Mouse (Mus musculus) right cerebral cortex, adult 2 months (tissue): ENCODE measurements around the gene Adat1.

Source experiments
- DNase-seq, 2 experiments: peaks; one replicate each; pipeline ENCODE4 v3.0.0; 2021 to 2022; ENCODE audit warnings: low spot score in 2 of 2

The Adat1 gene

GRCm38 (mm10) chr8:111968541-111968940 lies 23.6 kb downstream of the Adat1 start:
- DNase-seq = no peak

- DNase-seq = no peak
These were observed 24.7 kb downstream of the Adat1 start for GRCm38 (mm10) chr8:111967246-111967870.

- no peak for DNase-seq
These were observed 27.1 kb downstream of the Adat1 start for GRCm38 (mm10) chr8:111964849-111965561.

GRCm38 (mm10) chr8:111964351-111964750 lies 27.8 kb downstream of the Adat1 start:
- DNase-seq = no peak

GRCm38 (mm10) chr8:111963546-111963945 lies 28.6 kb downstream of the Adat1 start:
- no peak for DNase-seq

- DNase-seq = no peak
These were observed 29.0 kb downstream of the Adat1 start for GRCm38 (mm10) chr8:111963091-111963490.

GRCm38 (mm10) chr8:111962589-111962988 lies 29.5 kb downstream of the Adat1 start:
- no peak for DNase-seq

- DNase-seq = no peak
These were observed 30.8 kb downstream of the Adat1 start for GRCm38 (mm10) chr8:111961330-111961729.

- no peak for DNase-seq
These were observed 31.3 kb downstream of the Adat1 start for GRCm38 (mm10) chr8:111960591-111961321.

GRCm38 (mm10) chr8:111957231-111957630 lies 34.9 kb downstream of the Adat1 start:
- no peak for DNase-seq

- DNase-seq = no peak
These were observed 36.2 kb downstream of the Adat1 start for GRCm38 (mm10) chr8:111955879-111956278.

GRCm38 (mm10) chr8:111954844-111955594 lies 37.1 kb downstream of the Adat1 start:
- DNase-seq = no peak

- no peak for DNase-seq
These were observed 40.2 kb downstream of the Adat1 start for GRCm38 (mm10) chr8:111951936-111952335.

- peak; percentile 75 to 82 for DNase-seq
These were observed 40.8 kb downstream of the Adat1 start for GRCm38 (mm10) chr8:111951317-111951716.

GRCm38 (mm10) chr8:111950846-111951245 lies 41.3 kb downstream of the Adat1 start:
- DNase-seq = no peak

GRCm38 (mm10) chr8:111947954-111948353 lies 44.1 kb downstream of the Adat1 start:
- no peak for DNase-seq

GRCm38 (mm10) chr8:111947144-111947543 lies 45.0 kb downstream of the Adat1 start:
- DNase-seq = no peak

GRCm38 (mm10) chr8:111943544-111943943 lies 48.6 kb downstream of the Adat1 start:
- no peak for DNase-seq

GRCm38 (mm10) chr8:111941101-111941454 lies 51.0 kb downstream of the Adat1 start:
- DNase-seq = peak; percentile 22 to 23

- DNase-seq = peak; percentile 94 to 98
These were observed 51.7 kb downstream of the Adat1 start, which contains the start of gene Gabarapl2 for GRCm38 (mm10) chr8:111940171-111941100. Gabarapl2 (plus strand) TSS chr8:111940703.
